ENCODE assay signal across 27 mouse cellular contexts in the genomic region with DNA sequence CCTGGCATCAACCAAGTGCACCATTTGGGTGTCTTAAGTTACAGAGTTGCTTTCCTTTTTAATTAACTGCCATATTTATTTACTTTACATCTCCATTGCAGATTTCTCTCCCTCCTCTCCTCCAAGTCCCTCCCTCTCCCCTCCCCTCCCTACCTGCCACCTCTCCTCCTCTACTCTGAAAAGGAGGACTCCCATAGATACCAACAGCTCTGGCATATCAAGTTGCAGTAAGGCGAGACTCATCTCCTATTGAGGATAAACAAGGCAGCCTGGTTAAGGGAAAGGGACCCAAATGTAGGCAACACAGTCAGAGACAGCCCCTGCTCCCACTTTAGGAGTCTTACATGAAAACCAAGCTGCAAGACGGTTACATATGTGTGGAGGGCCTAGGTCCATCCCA.
"Had no signal": no experiment of that assay in that cellular context is flagged by ENCODE, and none has a peak within 500 bp of the region (broad histone marks: within the 10 kb centered on the region; RNA-seq: fewer than 3 reads in every experiment).

No protein-coding gene starts in this region.

- DNase-seq: cerebellum, adult 18-20 months; cerebellum, adult 2 months; cerebellum, adult 8-10 months; cerebellum, adult 9-10 months; cerebellum, adult 9-11 months; cerebellum, postnatal 10 days; cerebellum, postnatal 14 days; cerebellum, postnatal 25 days; cerebellum, postnatal 36 days; embryo, embryonic 11 days; forebrain, postnatal 0 days; gastrocnemius, adult 2 months; gastrocnemius, postnatal 10 days; gastrocnemius, postnatal 14 days; gastrocnemius, postnatal 25 days; gastrocnemius, postnatal 36 days had no signal

- ATAC-seq: forebrain, embryonic 13.5 days; forebrain, embryonic 14.5 days; forebrain, embryonic 15.5 days; forebrain, embryonic 16.5 days; forebrain, postnatal 0 days had no signal

- H3K27me3 ChIP-seq: embryonic facial prominence, embryonic 12.5 days; embryonic facial prominence, embryonic 13.5 days; embryonic facial prominence, embryonic 15.5 days; forebrain, embryonic 12.5 days; forebrain, embryonic 13.5 days; forebrain, embryonic 15.5 days had no signal

- H3K4me1 ChIP-seq: embryonic facial prominence, embryonic 12.5 days; embryonic facial prominence, embryonic 13.5 days; embryonic facial prominence, embryonic 15.5 days; forebrain, embryonic 15.5 days had no signal

- H3K9me3 ChIP-seq: embryonic facial prominence, embryonic 10.5 days; embryonic facial prominence, embryonic 12.5 days; embryonic facial prominence, embryonic 15.5 days had no signal

- H3K27ac ChIP-seq: embryonic facial prominence, embryonic 10.5 days; embryonic facial prominence, embryonic 12.5 days; embryonic facial prominence, embryonic 13.5 days; embryonic facial prominence, embryonic 15.5 days; forebrain, embryonic 10.5 days; forebrain, embryonic 12.5 days; forebrain, embryonic 13.5 days; forebrain, embryonic 15.5 days; gastrocnemius, adult 2 months had no signal

- H3K9ac ChIP-seq: embryonic facial prominence, embryonic 12.5 days; embryonic facial prominence, embryonic 13.5 days; embryonic facial prominence, embryonic 15.5 days; forebrain, embryonic 12.5 days; forebrain, embryonic 13.5 days; forebrain, embryonic 15.5 days; forebrain, postnatal 0 days had no signal

- H3K4me2 ChIP-seq: embryonic facial prominence, embryonic 12.5 days; embryonic facial prominence, embryonic 13.5 days; embryonic facial prominence, embryonic 15.5 days; forebrain, embryonic 12.5 days; forebrain, embryonic 13.5 days; forebrain, embryonic 15.5 days had no signal

- H3K36me3 ChIP-seq: embryonic facial prominence, embryonic 10.5 days; embryonic facial prominence, embryonic 12.5 days; embryonic facial prominence, embryonic 13.5 days; embryonic facial prominence, embryonic 15.5 days; forebrain, embryonic 10.5 days; forebrain, embryonic 12.5 days had no signal

- H3K4me3 ChIP-seq: embryonic facial prominence, embryonic 10.5 days; embryonic facial prominence, embryonic 12.5 days; embryonic facial prominence, embryonic 13.5 days; embryonic facial prominence, embryonic 15.5 days; erythroblast, embryonic 14.5 days; forebrain, embryonic 10.5 days; forebrain, embryonic 12.5 days; forebrain, embryonic 13.5 days; forebrain, embryonic 15.5 days; gastrocnemius, adult 2 months had no signal
